Mouse (Mus musculus): ENCODE measurements around the gene Zfp988. TPM values are rescaled to one million over a fixed set of nuclear protein-coding genes. Genes with fewer than 3 reads are reported as not detected.
A peak's percentile ranks its signal among the peaks of the same experiment; 100 is the strongest.
"Not testable (repeated sequence)": the region's sequence is repeated elsewhere in the genome, so short reads cannot be mapped to it uniquely, and the experiment has no call there.

The Zfp988 gene
- total RNA-seq (2014; rRNA removed) = 0.09 TPM in 1 of 2 replicates, not detected in the other
- polyA plus RNA-seq (2015; fragmentation: Nextera tagmentation; extraction: Ambion mirVana) = 0.06 and 0.14 TPM in 2 replicates

DNA sequence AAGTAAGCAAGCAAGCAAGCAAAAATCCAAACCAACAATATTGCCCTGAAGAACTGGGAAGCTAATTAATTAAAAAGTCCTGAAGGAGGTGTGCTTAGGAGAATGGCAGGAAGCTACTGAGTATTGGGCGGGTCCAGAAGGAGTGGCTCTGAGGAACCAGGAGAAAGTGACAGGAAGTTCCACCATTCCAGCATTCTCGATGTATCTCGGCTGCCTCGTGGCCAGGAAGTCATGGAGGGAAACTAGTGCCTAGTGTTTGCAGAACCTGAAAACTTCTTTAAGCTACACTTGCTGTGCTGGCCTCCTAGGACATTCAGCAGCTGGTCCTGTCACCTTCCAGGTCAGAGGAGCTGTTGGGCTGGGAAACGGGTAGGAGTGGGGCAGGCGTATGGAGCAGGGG lies at the start of gene Zfp988:
Zfp988 (plus strand) TSS at position 239 of the 400 bp plus-strand sequence.
- H3K9ac ChIP-seq (replicated peaks; ENCODE audit: low read length, poor library complexity, severe bottlenecking); H3K27ac ChIP-seq (ENCODE audit: low read depth, low read length); H3K4me3 ChIP-seq (ENCODE audit: low read depth, low read length); DNase-seq (ENCODE audit: low spot score); H3K4me1 ChIP-seq (ENCODE audit: insufficient read depth, low read length); H3K27me3 ChIP-seq (ENCODE audit: insufficient read depth, low read length); H3K36me3 ChIP-seq (ENCODE audit: insufficient read depth, low read length); ATAC-seq (ENCODE audit: low FRiP score); H3K4me2 ChIP-seq (ENCODE audit: low read depth, low read length, poor library complexity, severe bottlenecking): not testable (repeated sequence)
- WGBS = 88% methylated on average over 6 of the region's 6 CpGs
- peaks cover 11% of the 10 kb centered on the region for H3K9me3 ChIP-seq (ENCODE audit: low read length)

DNA sequence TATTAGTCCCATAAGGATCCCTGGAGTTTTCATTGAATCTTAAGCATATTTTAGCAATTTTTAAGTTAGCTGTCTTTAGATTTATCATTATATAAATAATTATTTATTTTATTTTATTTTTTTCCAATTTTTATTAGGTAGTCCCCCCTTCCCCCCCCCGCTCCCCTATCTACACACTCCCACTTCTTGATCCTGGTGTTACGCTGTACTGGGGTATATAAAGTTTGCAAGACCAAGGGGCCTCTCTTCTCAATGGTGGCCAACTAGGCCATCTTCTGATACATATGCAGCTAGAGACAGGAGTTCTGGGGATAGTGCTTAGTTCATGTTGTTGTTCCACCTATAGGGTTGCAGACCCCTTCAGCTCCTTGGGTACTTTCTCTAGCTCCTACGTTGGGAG lies 42.8 kb upstream of the Zfp988 start:
- H3K27me3 ChIP-seq (ENCODE audit: insufficient read depth, low read length); H3K4me2 ChIP-seq (ENCODE audit: low read depth, low read length, poor library complexity, severe bottlenecking); H3K36me3 ChIP-seq (ENCODE audit: insufficient read depth, low read length); H3K9ac ChIP-seq (replicated peaks; ENCODE audit: low read length, poor library complexity, severe bottlenecking); DNase-seq (ENCODE audit: low spot score); H3K9me3 ChIP-seq (ENCODE audit: low read length); ATAC-seq (ENCODE audit: low FRiP score); H3K4me3 ChIP-seq (ENCODE audit: low read depth, low read length); H3K27ac ChIP-seq (ENCODE audit: low read depth, low read length); H3K4me1 ChIP-seq (ENCODE audit: insufficient read depth, low read length): not testable (repeated sequence)
- WGBS = 80% methylated on average over 2 of the region's 3 CpGs

DNA sequence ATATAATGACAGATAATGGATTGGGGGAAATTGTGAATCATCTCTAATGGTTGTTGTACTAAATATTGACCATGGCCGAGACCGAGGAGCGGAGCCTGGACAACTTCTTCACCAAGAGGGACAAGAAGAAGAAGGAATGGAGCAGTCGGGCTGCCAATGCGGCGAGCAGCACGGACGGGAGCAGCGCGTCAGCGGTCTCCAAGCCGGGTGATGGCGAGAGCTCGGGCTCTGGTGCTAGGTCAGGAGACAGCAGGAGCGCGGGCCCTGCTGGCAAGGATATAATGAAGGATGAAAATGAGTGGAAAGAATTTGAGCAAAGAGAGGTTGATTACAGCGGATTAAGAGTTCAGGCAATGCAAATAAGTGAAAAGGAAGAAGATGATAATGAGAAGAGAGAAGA lies 38.2 kb upstream of the Zfp988 start:
- not testable (repeated sequence) for ATAC-seq (ENCODE audit: low FRiP score); DNase-seq (ENCODE audit: low spot score); H3K27ac ChIP-seq (ENCODE audit: low read depth, low read length); H3K4me2 ChIP-seq (ENCODE audit: low read depth, low read length, poor library complexity, severe bottlenecking); H3K4me1 ChIP-seq (ENCODE audit: insufficient read depth, low read length); H3K27me3 ChIP-seq (ENCODE audit: insufficient read depth, low read length); H3K4me3 ChIP-seq (ENCODE audit: low read depth, low read length); H3K36me3 ChIP-seq (ENCODE audit: insufficient read depth, low read length); H3K9ac ChIP-seq (replicated peaks; ENCODE audit: low read length, poor library complexity, severe bottlenecking); H3K9me3 ChIP-seq (ENCODE audit: low read length)
- WGBS = 92% methylated on average over 16 of the region's 17 CpGs

DNA sequence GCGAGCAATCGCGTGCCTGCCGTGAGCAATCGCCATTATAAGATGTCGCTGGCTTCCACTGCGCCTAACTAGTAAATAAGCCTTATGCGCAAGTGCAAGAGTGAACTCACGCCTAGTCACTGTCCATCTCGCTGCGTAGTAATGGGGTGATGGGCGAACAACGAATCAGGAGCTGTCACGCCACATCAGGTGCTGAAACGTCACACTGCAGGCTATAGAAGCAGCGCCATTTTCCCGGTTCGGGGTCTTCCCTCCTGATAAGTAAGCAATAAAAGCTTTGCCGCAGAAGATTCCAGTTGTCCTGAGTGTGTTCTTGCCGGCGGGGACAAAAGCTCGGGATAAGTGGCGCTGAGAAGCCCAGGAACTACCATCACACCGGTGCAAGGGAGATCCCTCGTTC lies 36.7 kb upstream of the Zfp988 start:
- not testable (repeated sequence) for H3K36me3 ChIP-seq (ENCODE audit: insufficient read depth, low read length); DNase-seq (ENCODE audit: low spot score); H3K4me3 ChIP-seq (ENCODE audit: low read depth, low read length); H3K27ac ChIP-seq (ENCODE audit: low read depth, low read length); H3K27me3 ChIP-seq (ENCODE audit: insufficient read depth, low read length); H3K9ac ChIP-seq (replicated peaks; ENCODE audit: low read length, poor library complexity, severe bottlenecking); H3K4me2 ChIP-seq (ENCODE audit: low read depth, low read length, poor library complexity, severe bottlenecking); ATAC-seq (ENCODE audit: low FRiP score); H3K4me1 ChIP-seq (ENCODE audit: insufficient read depth, low read length)
- 89% methylated on average over 25 of the region's 25 CpGs for WGBS
- peaks cover 12% of the 10 kb centered on the region for H3K9me3 ChIP-seq (ENCODE audit: low read length)

DNA sequence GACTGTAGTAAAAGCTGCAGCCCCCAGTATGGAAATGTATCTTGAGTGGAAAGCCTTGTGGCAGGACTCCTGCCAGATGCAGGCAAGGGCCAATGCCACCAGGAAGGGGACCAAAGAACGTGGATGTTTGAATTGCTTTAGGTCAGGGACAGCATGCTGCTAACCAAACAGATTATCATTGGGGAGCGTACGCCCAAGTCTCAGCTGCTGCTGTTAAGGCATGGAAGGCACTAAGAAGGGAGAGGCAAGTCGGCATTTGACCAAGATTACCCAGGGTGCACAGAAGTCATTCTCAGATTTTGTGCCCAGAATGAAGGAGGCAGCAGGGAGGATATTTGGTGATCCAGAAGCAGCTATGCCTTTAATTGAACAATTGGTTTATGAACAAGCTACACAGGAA lies 35.4 kb upstream of the Zfp988 start:
- not testable (repeated sequence) for H3K27me3 ChIP-seq (ENCODE audit: insufficient read depth, low read length); H3K4me1 ChIP-seq (ENCODE audit: insufficient read depth, low read length); H3K36me3 ChIP-seq (ENCODE audit: insufficient read depth, low read length); H3K4me3 ChIP-seq (ENCODE audit: low read depth, low read length); ATAC-seq (ENCODE audit: low FRiP score); H3K27ac ChIP-seq (ENCODE audit: low read depth, low read length); H3K9ac ChIP-seq (replicated peaks; ENCODE audit: low read length, poor library complexity, severe bottlenecking); H3K4me2 ChIP-seq (ENCODE audit: low read depth, low read length, poor library complexity, severe bottlenecking); DNase-seq (ENCODE audit: low spot score)
- WGBS = 83% methylated on average over 4 of the region's 4 CpGs
- H3K9me3 ChIP-seq (ENCODE audit: low read length) = peaks cover 21% of the 10 kb centered on the region

DNA sequence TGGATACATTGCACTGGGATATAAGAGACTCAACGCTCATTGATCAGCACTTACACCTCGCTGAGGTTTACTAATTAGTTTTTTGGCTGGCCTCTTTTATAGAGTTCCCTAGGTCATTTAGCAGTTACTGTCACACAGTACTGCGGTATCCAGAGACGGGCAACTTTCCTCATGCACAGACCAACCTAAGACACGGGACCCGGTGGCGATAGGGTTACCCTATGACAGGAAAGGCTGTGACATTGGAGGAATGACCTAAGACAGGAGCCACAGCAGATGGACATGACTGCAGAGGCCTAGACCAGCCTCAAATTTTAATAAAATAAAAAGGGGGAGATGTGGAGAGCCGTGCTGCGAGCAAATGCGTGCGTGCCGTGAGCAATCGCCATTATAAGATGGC lies 33.9 kb upstream of the Zfp988 start:
- H3K4me1 ChIP-seq (ENCODE audit: insufficient read depth, low read length); H3K4me2 ChIP-seq (ENCODE audit: low read depth, low read length, poor library complexity, severe bottlenecking); H3K9ac ChIP-seq (replicated peaks; ENCODE audit: low read length, poor library complexity, severe bottlenecking); H3K4me3 ChIP-seq (ENCODE audit: low read depth, low read length); DNase-seq (ENCODE audit: low spot score); ATAC-seq (ENCODE audit: low FRiP score); H3K27me3 ChIP-seq (ENCODE audit: insufficient read depth, low read length); H3K36me3 ChIP-seq (ENCODE audit: insufficient read depth, low read length); H3K27ac ChIP-seq (ENCODE audit: low read depth, low read length): not testable (repeated sequence)
- WGBS = 90% methylated on average over 11 of the region's 13 CpGs
- peaks cover 29% of the 10 kb centered on the region for H3K9me3 ChIP-seq (ENCODE audit: low read length)

DNA sequence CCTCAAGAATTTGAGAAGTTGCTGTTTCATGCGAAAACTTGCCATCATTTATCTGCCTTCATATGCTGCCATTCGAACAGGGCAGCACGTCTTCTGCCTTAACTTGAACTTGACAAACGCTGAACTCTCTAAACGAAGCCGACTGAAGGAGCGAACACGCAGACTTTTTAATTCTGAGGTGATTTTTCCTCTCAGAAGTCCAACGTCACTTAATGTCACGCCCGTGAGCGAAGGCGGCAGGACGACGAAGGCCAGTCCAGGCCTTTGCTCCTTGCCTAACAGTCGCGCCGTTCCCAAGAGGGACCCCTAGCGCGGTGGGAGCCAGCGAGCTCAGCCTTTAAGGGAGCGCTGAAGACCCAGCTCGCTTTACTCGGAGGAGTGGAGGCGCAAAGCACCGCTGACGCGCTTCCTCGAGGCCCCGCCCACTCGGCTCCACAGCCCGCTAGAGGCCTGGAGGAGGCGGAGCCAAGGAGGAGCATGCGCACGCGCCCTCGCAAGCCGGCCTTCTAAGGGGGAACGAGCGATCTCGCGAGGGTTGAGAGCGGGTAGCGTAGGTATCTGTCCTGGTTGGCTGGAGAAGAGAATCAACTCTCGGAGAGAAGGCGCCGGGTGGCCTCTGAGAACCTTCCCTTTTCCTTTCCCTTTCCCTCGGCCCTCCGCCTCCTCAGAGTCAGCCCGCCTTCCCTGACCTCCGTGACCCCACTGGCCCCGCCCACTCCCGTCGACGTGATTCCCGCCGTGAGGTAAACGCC lies 30.3 kb upstream of the Zfp988 start:
- H3K4me1 ChIP-seq (ENCODE audit: insufficient read depth, low read length); H3K9ac ChIP-seq (replicated peaks; ENCODE audit: low read length, poor library complexity, severe bottlenecking); H3K27ac ChIP-seq (ENCODE audit: low read depth, low read length); H3K27me3 ChIP-seq (ENCODE audit: insufficient read depth, low read length); DNase-seq (ENCODE audit: low spot score); H3K4me2 ChIP-seq (ENCODE audit: low read depth, low read length, poor library complexity, severe bottlenecking); H3K36me3 ChIP-seq (ENCODE audit: insufficient read depth, low read length): not testable (repeated sequence)
- H3K4me3 ChIP-seq (ENCODE audit: low read depth, low read length) = 0 out of 2 replicates have a peak overlapping the region, but pooled peaks have one; percentile 12
- peak; percentile 75; the same call in 1 of the 2 replicates for ATAC-seq (ENCODE audit: low FRiP score)
- peaks cover 22% of the 10 kb centered on the region for H3K9me3 ChIP-seq (ENCODE audit: low read length)
- WGBS = 47% methylated on average over 50 of the region's 58 CpGs

DNA sequence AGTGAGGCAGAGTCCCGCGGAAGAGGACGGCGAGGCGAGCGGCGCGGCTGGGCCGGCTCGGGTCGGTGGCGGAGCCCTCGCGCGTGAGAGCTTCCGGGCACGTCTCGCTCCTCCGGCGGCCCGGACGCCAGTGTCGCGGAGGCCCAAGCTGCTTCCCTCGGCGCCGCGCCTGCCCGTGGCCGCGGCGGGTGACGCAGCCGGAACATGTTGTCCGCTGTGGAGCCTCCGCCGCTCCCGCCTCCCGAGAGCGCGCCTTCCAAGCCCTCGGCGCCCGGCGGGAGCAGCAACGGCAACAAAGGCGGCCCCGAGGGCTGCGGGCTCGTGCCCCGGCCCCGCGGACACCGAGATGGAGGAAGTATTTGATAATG lies 29.7 kb upstream of the Zfp988 start:
- not testable (repeated sequence) for H3K4me2 ChIP-seq (ENCODE audit: low read depth, low read length, poor library complexity, severe bottlenecking)
- H3K4me3 ChIP-seq (ENCODE audit: low read depth, low read length) = 0 out of 2 replicates have a peak overlapping the region, but pooled peaks have one; percentile 12

DNA sequence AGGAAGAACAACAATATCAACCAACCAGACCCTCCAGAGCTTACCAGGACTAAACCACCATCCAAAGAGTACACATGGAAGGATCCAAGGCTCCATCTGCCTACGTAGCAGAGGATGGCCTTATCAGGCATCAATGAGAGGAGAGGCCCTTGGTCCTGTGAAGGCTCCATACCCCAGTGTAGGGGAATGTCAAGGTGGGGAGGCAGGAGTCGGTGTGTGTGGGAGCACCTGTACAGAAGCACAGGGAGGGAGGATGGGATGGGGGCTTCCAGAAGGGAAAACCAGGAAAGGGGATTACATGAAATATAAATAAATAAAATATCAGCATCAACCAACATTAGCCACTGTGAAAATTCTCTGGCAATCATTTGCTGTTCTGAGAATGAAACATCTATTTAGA lies 25.1 kb upstream of the Zfp988 start:
- H3K36me3 ChIP-seq (ENCODE audit: insufficient read depth, low read length); DNase-seq (ENCODE audit: low spot score); H3K4me2 ChIP-seq (ENCODE audit: low read depth, low read length, poor library complexity, severe bottlenecking); ATAC-seq (ENCODE audit: low FRiP score); H3K27me3 ChIP-seq (ENCODE audit: insufficient read depth, low read length); H3K4me3 ChIP-seq (ENCODE audit: low read depth, low read length); H3K9ac ChIP-seq (replicated peaks; ENCODE audit: low read length, poor library complexity, severe bottlenecking); H3K27ac ChIP-seq (ENCODE audit: low read depth, low read length); H3K9me3 ChIP-seq (ENCODE audit: low read length); H3K4me1 ChIP-seq (ENCODE audit: insufficient read depth, low read length): not testable (repeated sequence)
- 73% methylated on average over 2 of the region's 2 CpGs for WGBS

More for the DNA sequence above, 29.7 kb upstream of the Zfp988 start:
- not testable (repeated sequence) for DNase-seq (ENCODE audit: low spot score); H3K9ac ChIP-seq (replicated peaks; ENCODE audit: low read length, poor library complexity, severe bottlenecking); H3K27me3 ChIP-seq (ENCODE audit: insufficient read depth, low read length); H3K27ac ChIP-seq (ENCODE audit: low read depth, low read length); ATAC-seq (ENCODE audit: low FRiP score); H3K4me1 ChIP-seq (ENCODE audit: insufficient read depth, low read length); H3K36me3 ChIP-seq (ENCODE audit: insufficient read depth, low read length)
- WGBS = 32% methylated on average over 53 of the region's 54 CpGs
- peaks cover 21% of the 10 kb centered on the region for H3K9me3 ChIP-seq (ENCODE audit: low read length)
